Mouse (Mus musculus): ENCODE results near the gene Cav1.

Cav1 gene

GRCm38 (mm10) chr6:17317944-17318343, 11.8 kb downstream of the Cav1 start:
- DNase-seq, result no peak

GRCm38 (mm10) chr6:17321976-17322375, 15.8 kb downstream of the Cav1 start:
- DNase-seq, result no peak

DNA sequence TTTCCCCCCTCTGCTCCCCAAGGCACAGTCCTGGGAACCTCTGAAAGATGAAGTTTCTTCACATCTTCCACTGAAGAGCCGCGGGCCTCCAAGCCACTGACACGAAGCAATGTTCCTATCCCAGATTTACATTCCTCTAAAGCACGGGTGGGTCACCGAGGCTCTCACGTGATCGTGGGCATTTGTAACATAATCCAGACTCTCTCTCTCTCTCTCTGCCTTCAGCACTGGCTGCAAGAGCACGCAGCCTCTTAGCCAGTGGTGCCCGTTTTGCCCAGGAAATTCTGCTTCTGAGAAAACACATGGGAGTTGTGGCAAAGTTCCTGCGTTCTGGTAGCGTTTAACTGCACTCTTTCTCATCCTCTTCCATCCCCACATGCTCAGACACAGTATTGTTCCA, 21.1 kb downstream of the Cav1 start:
- DNase-seq, result no peak

- DNase-seq, result no peak
These were observed 23.7 kb downstream of the Cav1 start for GRCm38 (mm10) chr6:17329801-17330200.

DNA sequence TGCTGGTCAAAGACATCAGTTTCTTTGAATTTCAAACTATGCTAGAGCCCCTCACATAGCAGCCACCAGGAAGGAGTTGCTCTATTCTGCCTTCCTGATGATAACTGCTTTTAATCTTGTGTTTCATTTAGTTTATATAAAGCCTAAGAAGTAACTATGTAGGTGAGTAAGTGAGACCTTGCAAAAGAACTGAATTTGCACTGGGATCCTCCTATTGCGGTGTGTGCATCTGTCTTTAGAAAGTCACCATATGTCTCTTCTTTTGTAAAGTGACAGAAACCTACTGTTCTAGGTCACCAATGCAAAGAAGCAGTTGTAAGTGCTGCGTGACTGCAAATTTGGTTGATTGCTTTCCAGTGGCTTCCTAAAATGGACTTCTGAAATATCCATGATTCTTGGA, 31.6 kb downstream of the Cav1 start:
- DNase-seq, result no peak

GRCm38 (mm10) chr6:17340406-17340805, 34.3 kb downstream of the Cav1 start:
- no peak for DNase-seq

DNA sequence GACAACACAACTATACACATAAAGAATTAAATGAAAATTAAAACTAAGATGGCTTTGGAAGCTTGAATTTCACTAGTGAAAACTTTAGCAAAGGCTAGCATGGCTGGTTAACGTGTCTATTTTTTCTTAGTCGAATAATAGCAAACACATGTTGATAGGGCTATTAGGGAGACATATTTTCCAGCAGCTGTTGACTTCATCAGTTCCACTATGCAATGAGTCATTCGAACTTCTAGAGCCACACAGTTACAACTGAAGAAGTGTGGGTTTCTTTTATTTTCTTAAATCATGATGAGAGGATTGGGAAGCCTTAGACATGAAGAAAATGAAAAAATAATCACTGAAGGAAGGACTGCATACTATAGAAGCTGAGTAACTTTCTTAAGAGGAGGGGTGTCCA, 41.9 kb downstream of the Cav1 start:
- DNase-seq, result no peak

DNA sequence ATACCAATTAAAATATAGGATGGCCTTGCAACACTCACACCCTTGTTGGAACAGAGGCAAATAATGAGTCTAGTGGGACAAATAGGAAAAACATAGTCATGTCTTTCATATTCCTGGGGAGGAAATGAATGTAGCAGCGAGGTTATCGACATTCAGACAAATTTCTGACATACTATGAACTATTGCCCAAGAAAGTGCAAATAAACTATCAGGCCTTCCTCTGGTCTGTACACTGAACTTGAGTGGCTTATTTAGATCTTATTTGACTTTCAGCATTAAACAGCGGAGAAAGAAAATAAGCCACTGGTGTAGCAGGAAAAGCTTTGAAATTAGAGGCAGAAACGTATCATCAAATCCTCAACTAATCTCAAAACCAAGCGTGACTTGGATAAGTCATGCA, 44.7 kb downstream of the Cav1 start:
- DNase-seq, result no peak

DNA sequence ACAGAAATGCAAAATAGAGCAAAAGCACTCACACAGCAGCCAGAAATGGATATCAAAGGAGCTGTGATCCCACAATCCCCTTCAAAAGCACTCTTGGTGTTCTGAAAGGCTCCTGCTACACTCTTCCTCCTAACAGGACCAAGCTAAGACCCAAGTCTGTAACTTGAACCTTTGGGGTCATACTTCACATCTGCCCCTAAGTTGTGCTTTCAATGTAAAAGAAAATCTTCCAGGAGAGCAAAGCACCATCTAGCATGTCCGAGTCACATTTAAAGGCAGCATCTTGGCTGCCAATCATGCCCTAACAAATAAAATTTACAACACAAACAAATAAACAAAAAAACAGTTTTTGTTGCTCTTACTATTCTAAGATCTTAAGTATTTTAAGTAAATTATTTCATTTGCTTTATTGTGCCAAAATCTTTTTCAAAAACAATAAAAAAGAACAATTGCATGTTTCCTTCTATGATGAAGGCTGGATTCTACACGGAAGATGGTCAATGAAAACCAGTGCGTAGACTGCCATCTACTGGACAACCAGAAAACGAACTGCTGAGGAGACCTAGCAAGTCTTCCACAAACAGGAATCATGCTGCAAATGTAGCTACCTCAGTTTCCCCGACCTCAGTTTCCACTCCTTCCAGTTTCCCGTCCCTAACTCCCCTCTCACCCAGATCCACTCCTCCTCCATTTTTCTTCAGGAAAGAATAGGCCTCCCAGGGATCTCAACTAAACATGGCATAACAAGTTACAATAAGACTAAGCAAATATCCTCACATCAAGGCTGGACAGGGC, 53.0 kb downstream of the Cav1 start:
- DNase-seq, result no peak

DNA sequence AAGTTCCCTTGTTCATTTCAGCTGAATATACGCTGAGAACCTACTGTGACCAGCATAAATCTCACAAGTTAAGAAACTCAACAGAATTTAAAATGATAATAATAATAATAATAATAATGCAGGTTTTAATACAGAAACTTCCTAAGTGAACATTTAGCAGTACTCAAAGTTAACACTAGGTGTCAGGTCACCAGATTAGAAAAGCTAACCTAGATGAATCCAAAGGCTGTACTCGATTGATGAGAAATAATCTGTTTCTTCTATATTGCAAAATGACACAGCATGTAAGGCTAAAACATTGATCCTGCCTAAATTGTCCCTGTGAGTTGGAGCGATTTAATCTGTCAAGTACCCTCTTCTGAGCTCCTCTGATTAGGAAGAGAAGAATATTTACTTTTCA, 56.6 kb downstream of the Cav1 start:
- no peak for DNase-seq

DNA sequence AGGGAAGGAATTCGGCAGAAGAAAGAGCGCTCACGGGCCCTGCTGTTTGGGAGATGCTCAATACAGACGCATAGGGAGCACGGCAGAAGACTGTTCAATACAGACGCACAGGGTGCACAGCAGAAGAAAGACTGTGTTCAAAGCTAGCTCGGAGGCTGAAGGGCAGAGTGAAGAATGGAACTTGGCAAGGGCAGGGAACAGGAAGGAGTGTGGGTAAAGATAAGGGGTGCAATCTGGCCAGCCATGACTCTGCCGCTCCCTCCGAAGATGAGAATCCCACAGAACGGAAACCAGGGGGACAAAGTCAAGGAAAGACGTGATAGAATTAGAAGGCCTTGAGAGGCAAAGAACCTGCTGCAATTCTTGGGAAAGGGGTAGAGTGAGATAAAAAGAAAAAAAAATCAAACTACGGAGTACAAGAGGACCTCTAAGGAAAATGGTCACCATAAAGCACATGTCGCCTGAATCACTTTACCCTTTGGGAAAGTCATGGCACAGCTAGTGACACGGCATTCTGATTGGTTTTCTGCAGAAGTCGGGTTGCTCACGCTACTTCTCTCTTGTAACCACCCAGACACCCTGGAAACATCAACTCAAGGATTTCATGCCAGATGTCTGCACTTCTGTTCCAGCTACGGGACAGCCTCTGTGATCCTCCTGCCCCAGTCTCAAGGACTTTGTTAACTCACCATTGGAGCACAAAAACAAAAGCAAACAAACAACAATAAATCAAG, 57.5 kb downstream of the Cav1 start:
- DNase-seq, result no peak

DNA sequence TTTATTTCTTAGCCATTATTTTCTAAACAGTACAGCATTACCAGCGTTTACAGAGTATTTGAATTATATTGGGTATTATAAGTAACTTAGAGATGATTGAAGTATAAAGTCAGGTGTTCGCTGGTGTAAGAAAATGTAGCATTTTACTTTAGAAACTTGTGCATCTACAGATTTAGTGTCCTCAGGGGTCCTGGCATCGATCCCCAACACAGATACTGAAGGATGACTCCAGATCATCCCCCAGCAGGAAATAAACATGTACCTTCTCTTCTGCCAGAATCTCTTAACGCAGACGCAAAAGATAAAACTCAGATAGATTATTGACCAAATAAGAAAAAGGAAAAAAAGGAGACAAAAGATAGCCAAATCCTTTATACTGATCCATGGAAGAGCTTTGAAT, 68.2 kb downstream of the Cav1 start:
- no peak for DNase-seq

DNA sequence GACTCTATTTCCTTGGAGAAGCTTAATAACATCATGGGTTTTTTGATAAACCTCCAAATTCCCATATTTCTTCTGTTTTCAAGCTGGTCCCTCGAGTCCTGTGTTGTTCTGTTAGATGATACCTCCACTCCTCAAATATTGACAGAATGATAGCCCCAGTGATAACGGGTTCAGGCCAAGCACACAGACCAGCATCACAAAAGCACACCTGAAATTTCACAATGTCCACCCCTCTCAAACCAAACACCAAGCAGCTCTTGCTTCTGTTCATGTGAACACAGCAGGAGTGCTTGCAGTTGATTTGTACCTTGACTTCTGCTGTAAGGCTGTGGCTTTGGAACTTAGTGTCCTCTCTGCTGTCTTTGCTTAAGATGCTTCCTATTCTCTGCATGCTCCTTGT, 71.2 kb downstream of the Cav1 start:
- DNase-seq, result no peak

DNA sequence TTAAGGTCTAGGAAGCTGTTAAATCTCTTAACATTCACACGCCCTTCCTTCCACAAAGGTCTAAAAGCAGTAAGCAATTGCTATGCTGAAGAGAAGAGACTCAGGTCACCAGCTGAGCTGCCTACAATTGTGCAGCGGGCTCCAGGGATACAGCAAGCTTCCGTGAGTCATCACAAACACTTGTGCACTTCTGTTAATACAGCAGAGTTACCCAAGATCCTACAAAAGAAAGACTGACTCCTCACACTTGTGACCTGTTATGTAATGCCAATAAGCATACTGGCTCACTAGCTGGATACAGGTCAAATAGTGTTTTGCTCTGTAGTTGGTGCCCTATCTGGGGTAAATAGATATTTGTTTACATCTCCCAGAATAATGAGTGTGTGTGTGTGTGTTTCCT, 74.0 kb downstream of the Cav1 start:
- no peak for DNase-seq

GRCm38 (mm10) chr6:17381690-17382089, 75.6 kb downstream of the Cav1 start:
- DNase-seq, result peak; percentile 57

DNA sequence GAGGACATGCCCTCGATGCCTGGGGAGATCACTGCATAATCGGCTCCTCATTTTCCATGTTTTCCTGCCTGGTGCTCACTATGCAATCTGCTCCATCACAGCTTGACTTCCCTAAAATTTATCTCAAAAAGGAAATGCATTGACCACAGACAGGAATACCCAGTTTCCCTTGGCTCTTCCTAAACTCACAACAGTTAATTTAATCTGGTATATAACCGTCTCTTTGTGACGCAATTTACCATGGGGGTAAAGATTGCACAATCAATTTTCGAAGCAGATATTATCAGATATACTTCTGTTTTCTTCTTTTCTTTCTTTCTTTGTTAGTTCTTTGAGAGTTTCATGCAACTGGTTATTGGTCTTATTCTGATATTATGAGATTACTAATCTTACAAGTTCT, 79.4 kb downstream of the Cav1 start:
- DNase-seq, result no peak

DNA sequence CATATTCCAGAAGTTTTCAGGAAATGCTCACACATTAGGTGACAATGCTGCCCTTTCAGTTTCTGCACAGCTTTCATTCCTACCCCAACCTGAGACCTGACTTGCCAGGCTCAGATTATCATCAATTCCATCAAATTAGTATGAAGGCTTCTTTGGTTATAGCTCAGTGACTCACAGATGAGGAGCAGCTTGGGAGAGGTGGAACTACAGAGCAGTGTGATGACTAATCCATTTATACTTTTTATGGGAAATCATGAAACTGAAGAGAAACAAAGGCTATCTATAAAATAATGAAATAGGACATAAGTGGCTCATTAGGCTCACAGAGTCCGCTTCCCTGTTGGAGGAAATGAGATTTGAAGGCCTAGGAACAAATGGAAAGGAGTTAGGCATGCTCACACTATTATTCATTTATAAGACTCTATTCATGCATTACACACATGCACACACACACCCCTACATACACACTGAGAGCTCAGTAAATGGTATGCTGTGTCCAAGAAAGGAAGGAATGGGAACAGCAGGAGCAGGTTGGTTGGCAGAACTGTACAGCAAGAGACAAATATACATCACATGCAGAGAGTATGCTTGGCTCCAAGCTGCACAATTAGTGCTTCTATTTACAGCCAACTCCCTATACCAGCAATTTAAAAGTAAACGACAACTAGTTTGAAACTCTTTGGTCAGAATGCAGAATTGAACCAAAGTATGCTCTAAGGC, 82.0 kb downstream of the Cav1 start:
- no peak for DNase-seq

Measured in kidney, adult 11 months (tissue).